Mouse (Mus musculus) cerebellum, adult 2 months (tissue): ENCODE results near the gene Cenpp.

Experiments
- CTCF ChIP-seq: fragments of 200-500 bp; IDR thresholded peaks from 2 replicates; pipeline ENCODE4 v1.5.1; 2011; ENCODE audit warnings: low read depth, mild to moderate bottlenecking, control low read depth, low read length, moderate library complexity, borderline replicate concordance; ENCODE audit not compliant: insufficient read depth
- POLR2A ChIP-seq: fragments of 200-500 bp; IDR thresholded peaks from 2 replicates; pipeline ENCODE4 v1.6.1; 2011; ENCODE audit warnings: low read length, control low read depth, borderline replicate concordance; ENCODE audit not compliant: insufficient read depth

GRCm38 (mm10) chr13:49460276-49460675, 192.3 kb downstream of the Cenpp start:
- TF ChIP-seq POLR2A (no peak), CTCF (no peak)
